Mouse (Mus musculus) lung, embryonic 14.5 days (tissue): ENCODE results near the gene Chia1. TPM values are rescaled to one million over a fixed set of nuclear protein-coding genes. Genes with fewer than 3 reads are reported as not detected.

Experiments used
- ATAC-seq: fragments of 200-750 bp; cut with Nextera tagmentation; 2 replicates; pipeline ENCODE4 v1.8.0; 2017; ENCODE audit warnings: mild to moderate bottlenecking, moderate TSS enrichment, moderate library complexity; ENCODE audit not compliant: insufficient read depth
- DNase-seq: peaks from one replicate; pipeline ENCODE4 v3.0.0-alpha.2; 2015
- H3K27ac ChIP-seq: fragments of 300-500 bp; sonication (generic); 2 replicates; pipeline ENCODE4 v1.5.1; 2014; ENCODE audit warnings: low read depth, mild to moderate bottlenecking, moderate library complexity
- H3K27me3 ChIP-seq: fragments of 300-500 bp; sonication (generic); 2 replicates; pipeline ENCODE4 v1.6.1; 2014; ENCODE audit warnings: low read length, control low read depth; ENCODE audit not compliant: insufficient read depth
- H3K36me3 ChIP-seq: fragments of 300-500 bp; sonication (generic); 2 replicates; pipeline ENCODE4 v1.6.1; 2014; ENCODE audit warnings: control low read depth; ENCODE audit not compliant: insufficient read depth
- H3K4me1 ChIP-seq: fragments of 300-500 bp; sonication (generic); 2 replicates; pipeline ENCODE4 v1.6.1; 2014; ENCODE audit warnings: antibody characterized with exemption, control low read depth; ENCODE audit not compliant: insufficient read depth
- H3K4me2 ChIP-seq: fragments of 300-500 bp; sonication (generic); 2 replicates; pipeline ENCODE4 v1.6.1; 2014; ENCODE audit warnings: mild to moderate bottlenecking
- H3K4me3 ChIP-seq: fragments of 300-500 bp; sonication (generic); 2 replicates; pipeline ENCODE4 v1.5.1; 2014; ENCODE audit warnings: low read depth, low read length
- H3K9ac ChIP-seq: fragments of 300-500 bp; sonication (generic); 2 replicates; pipeline ENCODE4 v1.6.1; 2014
- H3K9me3 ChIP-seq: fragments of 300-500 bp; sonication (generic); 2 replicates; pipeline ENCODE4 v1.6.1; 2016; ENCODE audit warnings: low read depth, low read length, control low read depth
- CTCF ChIP-seq: IDR thresholded peaks from 2 replicates; pipeline ENCODE4 v1.5.1; 2016; ENCODE audit warnings: antibody characterized with exemption, low read depth
- WGBS: fragments of 180-500 bp; shearing (Covaris S2); extraction: QIAGEN DNeasy Blood & Tissue Kit; methylation state at CpG from one replicate; pipeline ENCODE4 v1.1.7; 2014; 5-methylcytosine and 5-hydroxymethylcytosine counted together
- polyA plus RNA-seq: library from polyadenylated mRNA; unstranded; fragments of >200 nt; fragmentation: Nextera tagmentation; extraction: Ambion mirVana; gene quantifications from 2 replicates; pipeline ENCODE4 v1.2.1, GENCODE M21; 2014

The Chia1 gene
- polyA plus RNA-seq, 1 experiment from 2014 or later: 0.13 TPM

GRCm38 (mm10) chr3:106177509-106178189 lies 64.6 kb downstream of the Chia1 start:
- no peaks in the 10 kb centered on the region for H3K36me3 ChIP-seq
- no peak for TF ChIP-seq CTCF
- H3K4me3 ChIP-seq: no peak overlapping the region
- ATAC-seq (no peak), DNase-seq (no peak)
- H3K9ac ChIP-seq: no peak overlapping the region
- no peak overlapping the region for H3K27ac ChIP-seq
- no peak overlapping the region for H3K4me2 ChIP-seq
- no peaks in the 10 kb centered on the region for H3K27me3 ChIP-seq
- H3K9me3 ChIP-seq: no peaks in the 10 kb centered on the region
- WGBS: 86% methylated on average over 13 of the region's 13 CpGs
- H3K4me1 ChIP-seq: no peaks in the 10 kb centered on the region

Other genes starting within 250 kb of the Chia1 start
- gene Adora3, start 242.4 kb upstream of the Chia1 start, polyA plus RNA-seq: 0.18 and 0.30 TPM in 2 replicates
- 0.22 and 0.32 TPM in 2 replicates for gene Tmigd3, start 242.3 kb upstream of the Chia1 start, polyA plus RNA-seq
- 0.75 and 0.83 TPM in 2 replicates for gene I830077J02Rik, start 180.6 kb upstream of the Chia1 start, polyA plus RNA-seq
- gene Wdr77, start 153.9 kb upstream of the Chia1 start, polyA plus RNA-seq: 154 and 165 TPM in 2 replicates
- gene Atp5f1, start 153.1 kb upstream of the Chia1 start, polyA plus RNA-seq: 449 and 462 TPM in 2 replicates
- 1.9 and 2.4 TPM in 2 replicates for gene Ovgp1, start 139.5 kb upstream of the Chia1 start, polyA plus RNA-seq
- gene Pifo, start 98.6 kb upstream of the Chia1 start, polyA plus RNA-seq: 0.34 and 0.35 TPM in 2 replicates
- not detected in 2 replicates for gene Chil5, start 80.4 kb upstream of the Chia1 start, polyA plus RNA-seq
- gene Chil3, start 54.3 kb downstream of the Chia1 start, polyA plus RNA-seq: 0.81 TPM in 1 of 2 replicates, not detected in the other
- not detected in 2 replicates for gene Chil4, start 106.3 kb downstream of the Chia1 start, polyA plus RNA-seq